Mouse (Mus musculus): ENCODE measurements around the gene B9d2. TPM values are rescaled to one million over a fixed set of nuclear protein-coding genes. Genes with fewer than 3 reads are reported as not detected.

B9d2 gene
- polyA plus RNA-seq, 1 experiment from 2014 or later = 25.8 TPM

DNA sequence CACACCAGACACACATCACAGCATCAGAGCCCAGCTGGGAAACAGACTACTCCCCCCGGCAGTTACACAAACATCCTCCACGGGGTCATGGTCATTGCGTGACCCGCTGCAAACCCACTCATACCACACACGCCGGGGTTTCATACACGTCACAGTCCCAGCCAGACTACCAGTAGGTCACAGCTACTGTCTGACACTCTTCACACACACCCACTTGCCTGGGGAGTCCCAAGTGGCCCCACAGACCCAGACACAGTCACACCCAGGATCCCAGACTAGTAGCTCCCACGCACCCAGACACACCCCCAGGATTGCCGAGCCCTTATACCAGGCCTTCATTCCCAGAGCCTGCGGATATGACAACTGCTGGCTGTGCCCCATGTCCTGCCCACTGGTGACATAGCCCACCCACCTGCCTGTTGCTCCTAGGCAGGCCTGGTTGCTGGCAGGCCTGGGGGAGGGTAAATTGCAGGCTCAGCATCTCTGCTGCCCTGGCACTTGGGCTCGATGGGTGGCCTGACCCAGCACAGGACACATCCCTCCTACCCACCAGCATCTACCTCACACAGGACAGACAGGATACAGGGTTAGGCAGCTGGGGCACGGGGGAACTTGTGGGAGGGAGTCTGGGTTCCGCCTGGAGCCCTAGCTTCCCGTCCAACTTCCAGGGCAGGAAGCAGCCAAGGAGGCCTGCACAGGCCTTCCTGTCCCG is 27.2 kb downstream of the B9d2 start:
- H3K36me3 ChIP-seq = peaks cover 8% of the 10 kb centered on the region
- no peaks in the 10 kb centered on the region for H3K9me3 ChIP-seq
- no peak overlapping the region for H3K4me2 ChIP-seq (replicated peaks)
- H3K4me1 ChIP-seq = peaks cover 53% of the 10 kb centered on the region
- no peak for ATAC-seq (ENCODE audit: low FRiP score, low read depth)
- H3K27me3 ChIP-seq = peaks cover 16% of the 10 kb centered on the region
- 54% methylated on average over 15 of the region's 15 CpGs for WGBS
- H3K9ac ChIP-seq = peak overlapping the region; percentile 31; the same call in 1 of the 2 replicates
- H3K4me3 ChIP-seq = no peak overlapping the region
- peak overlapping the region; percentile 22; the same call in 1 of the 2 replicates for H3K27ac ChIP-seq

DNA sequence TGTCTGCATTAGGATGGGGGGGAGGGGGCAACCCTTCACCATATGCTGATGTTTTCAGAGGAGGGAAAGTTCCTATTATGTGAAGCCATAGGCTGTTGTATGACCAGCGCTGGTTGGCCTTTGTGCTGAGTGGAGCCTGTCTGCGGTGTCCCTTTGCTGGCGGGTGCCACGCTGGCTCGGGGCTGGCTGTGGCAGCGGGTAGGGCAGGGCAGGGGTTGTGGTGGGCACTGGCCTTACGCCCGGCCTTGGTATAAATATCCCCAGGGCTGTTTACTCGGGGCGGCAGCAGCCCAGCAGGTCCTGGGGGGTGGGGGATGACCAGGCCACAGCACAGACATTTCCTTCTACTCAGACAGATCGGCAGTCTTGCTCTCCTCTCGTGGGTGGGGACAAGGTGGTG is 29.4 kb downstream of the B9d2 start:
- H3K27me3 ChIP-seq = no peaks in the 10 kb centered on the region
- peak overlapping the region; percentile 57 for H3K9ac ChIP-seq
- H3K36me3 ChIP-seq = peaks cover 30% of the 10 kb centered on the region
- 0 out of 2 replicates have a peak overlapping the region, but pooled peaks have one; percentile 15 for H3K27ac ChIP-seq
- H3K4me2 ChIP-seq (replicated peaks) = peak overlapping the region; percentile 46
- no peak overlapping the region for H3K4me3 ChIP-seq
- H3K4me1 ChIP-seq = peaks cover 45% of the 10 kb centered on the region
- no peaks in the 10 kb centered on the region for H3K9me3 ChIP-seq
- 13% methylated on average over 12 of the region's 12 CpGs for WGBS
- ATAC-seq (ENCODE audit: low FRiP score, low read depth) = no peak

DNA sequence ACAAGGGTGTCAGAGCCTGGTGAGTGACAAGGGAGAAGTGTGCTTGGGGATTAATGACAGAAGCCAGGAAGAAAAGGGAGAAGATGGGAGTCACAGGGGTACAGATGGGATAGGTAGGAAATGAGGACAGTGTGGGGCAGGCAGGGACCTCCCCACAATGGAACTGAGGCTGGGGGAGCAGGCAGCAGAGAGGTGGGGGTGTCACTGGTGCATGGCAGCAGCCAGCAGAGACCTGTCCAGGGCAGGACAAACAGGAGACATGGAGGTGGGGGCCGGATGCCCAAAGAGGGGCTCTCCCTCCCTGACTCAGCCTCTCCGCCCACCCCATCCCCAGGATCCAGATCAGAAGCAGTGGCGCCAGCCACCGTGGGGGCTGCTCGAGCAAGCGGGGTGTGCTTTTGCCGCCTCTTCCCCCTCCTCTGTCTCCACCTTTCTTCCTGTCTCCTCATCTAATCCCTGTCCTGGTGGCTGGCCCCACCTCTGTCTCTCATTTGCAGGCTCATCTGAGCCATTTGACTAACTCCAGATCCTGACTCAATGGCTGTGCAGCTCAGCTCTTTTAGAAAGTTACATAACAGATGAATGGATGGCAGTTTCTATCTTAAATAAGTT is 30.0 kb downstream of the B9d2 start:
- Histone ChIP-seq H3K9me3 (no peaks in the 10 kb centered on the region), H3K4me1 (peaks cover 43% of the 10 kb centered on the region), H3K27ac (0 out of 2 replicates have a peak overlapping the region, but pooled peaks have one; percentile 33), H3K9ac (peak overlapping the region; percentile 57), H3K27me3 (no peaks in the 10 kb centered on the region), H3K4me3 (no peak overlapping the region), H3K4me2 (replicated peaks) (peak overlapping the region; percentile 46), H3K36me3 (peaks cover 37% of the 10 kb centered on the region)
- WGBS = 10% methylated on average over 7 of the region's 7 CpGs
- ATAC-seq (ENCODE audit: low FRiP score, low read depth) = 0 out of 2 replicates have a peak, but pooled peaks have one; percentile 6

DNA sequence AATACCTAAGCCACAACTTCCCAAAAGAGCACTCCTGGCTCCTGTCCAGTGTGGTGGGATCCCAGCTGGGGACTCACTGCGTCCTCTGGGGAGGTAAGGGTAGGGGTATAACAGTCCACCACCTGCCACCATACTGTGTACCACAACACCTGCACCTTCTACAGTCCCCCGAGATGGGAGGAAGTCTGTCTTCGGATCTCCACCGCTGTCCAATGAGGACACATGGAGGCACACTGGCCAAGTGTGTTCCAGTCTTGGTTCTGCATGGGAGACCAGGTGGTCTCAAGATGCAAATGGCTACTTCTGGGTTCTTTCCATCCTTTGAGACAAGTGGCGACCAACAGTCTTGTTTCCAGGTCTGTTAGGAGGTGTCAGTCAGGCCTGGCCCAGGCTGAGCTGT is 30.6 kb downstream of the B9d2 start:
- no peaks in the 10 kb centered on the region for H3K27me3 ChIP-seq
- H3K27ac ChIP-seq = peak overlapping the region; percentile 33; the same call in 1 of the 2 replicates
- 0 out of 2 replicates have a peak, but pooled peaks have one; percentile 24 for ATAC-seq (ENCODE audit: low FRiP score, low read depth)
- no peak overlapping the region for H3K4me2 ChIP-seq (replicated peaks)
- H3K4me1 ChIP-seq = peaks cover 43% of the 10 kb centered on the region
- 50% methylated on average over 5 of the region's 5 CpGs for WGBS
- H3K4me3 ChIP-seq = no peak overlapping the region
- H3K36me3 ChIP-seq = peaks cover 43% of the 10 kb centered on the region
- no peak overlapping the region; the same call in 1 of the 2 replicates for H3K9ac ChIP-seq
- no peaks in the 10 kb centered on the region for H3K9me3 ChIP-seq

DNA sequence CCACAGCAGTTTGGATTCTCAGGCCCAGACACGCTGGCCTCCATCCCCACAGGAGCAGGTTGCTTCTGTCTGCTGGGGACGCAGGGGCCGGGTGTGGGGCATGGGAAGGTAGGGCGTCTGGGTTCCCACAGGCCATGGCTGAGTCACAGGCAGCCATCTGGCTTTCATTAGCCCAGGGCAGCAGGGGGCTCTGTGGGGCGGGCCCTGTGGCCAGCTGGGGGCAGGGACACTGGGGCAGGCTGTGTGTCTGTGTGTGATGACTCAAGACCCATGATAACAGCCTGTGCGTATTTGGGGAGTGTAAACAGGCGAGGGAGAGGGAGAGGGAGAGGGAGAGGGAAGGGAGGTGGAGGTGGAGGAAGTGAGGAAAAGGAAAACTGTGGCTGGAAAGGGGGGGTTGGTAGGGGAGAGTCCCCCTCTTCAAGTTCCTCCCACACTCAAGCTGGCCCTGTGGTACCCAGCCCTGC is 31.2 kb downstream of the B9d2 start:
- Histone ChIP-seq H3K4me2 (replicated peaks) (no peak overlapping the region), H3K9me3 (no peaks in the 10 kb centered on the region), H3K9ac (peak overlapping the region; percentile 56; the same call in 1 of the 2 replicates), H3K27ac (peak overlapping the region; percentile 33; the same call in 1 of the 2 replicates), H3K4me3 (no peak overlapping the region), H3K4me1 (peaks cover 43% of the 10 kb centered on the region), H3K36me3 (peaks cover 43% of the 10 kb centered on the region), H3K27me3 (no peaks in the 10 kb centered on the region)
- 4% methylated on average over 7 of the region's 7 CpGs for WGBS
- no peak for ATAC-seq (ENCODE audit: low FRiP score, low read depth)

DNA sequence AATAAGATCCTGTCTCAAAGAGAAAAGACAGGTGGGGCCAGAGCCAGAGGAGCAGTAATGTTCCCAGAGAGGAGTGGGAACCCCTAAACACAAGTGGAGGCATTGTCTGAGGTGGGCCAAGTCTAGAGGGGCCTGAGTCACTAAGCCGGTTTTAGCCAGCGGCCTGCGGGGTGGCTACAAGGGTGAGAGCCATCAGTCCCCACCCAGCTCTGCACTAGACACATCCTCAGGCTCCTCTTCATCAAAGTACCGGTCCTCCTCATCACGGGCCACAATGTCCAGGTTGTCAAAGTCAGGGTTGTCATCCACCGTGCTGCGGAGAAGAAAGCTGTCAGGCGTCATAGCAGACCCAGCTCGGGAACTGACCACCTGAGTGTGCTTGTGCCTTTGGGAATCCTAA is 32.2 kb downstream of the B9d2 start:
- Histone ChIP-seq H3K9ac (0 out of 2 replicates have a peak overlapping the region, but pooled peaks have one; percentile 56), H3K4me2 (replicated peaks) (no peak overlapping the region), H3K9me3 (no peaks in the 10 kb centered on the region), H3K27me3 (no peaks in the 10 kb centered on the region), H3K27ac (peak overlapping the region; percentile 28; the same call in 1 of the 2 replicates), H3K36me3 (peaks cover 43% of the 10 kb centered on the region), H3K4me1 (peaks cover 46% of the 10 kb centered on the region), H3K4me3 (no peak overlapping the region)
- WGBS = 89% methylated on average over 9 of the region's 9 CpGs
- no peak for ATAC-seq (ENCODE audit: low FRiP score, low read depth)

DNA sequence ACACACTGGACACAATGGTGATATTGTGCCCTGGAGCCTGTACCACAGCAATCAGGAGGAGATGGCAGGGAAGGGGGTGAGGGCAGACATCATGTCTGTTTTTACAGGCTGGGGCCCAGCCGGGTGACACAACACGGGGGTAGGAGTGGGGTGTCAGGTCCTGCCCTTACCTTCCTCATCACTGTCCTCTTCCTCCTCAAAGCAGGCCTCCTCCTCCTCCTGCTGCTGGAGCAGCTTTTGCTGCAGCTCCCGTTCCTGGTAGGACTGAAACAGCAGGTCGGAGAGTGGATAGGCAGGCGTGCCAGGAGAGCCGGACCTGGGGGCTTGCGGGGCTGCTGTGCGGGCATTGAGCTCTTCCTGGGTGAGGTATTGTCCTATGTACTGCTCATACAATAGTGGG is 34.0 kb downstream of the B9d2 start:
- no peaks in the 10 kb centered on the region for H3K9me3 ChIP-seq
- H3K4me1 ChIP-seq = peaks cover 48% of the 10 kb centered on the region
- no peak overlapping the region for H3K27ac ChIP-seq
- no peak overlapping the region for H3K4me3 ChIP-seq
- no peaks in the 10 kb centered on the region for H3K27me3 ChIP-seq
- peaks cover 43% of the 10 kb centered on the region for H3K36me3 ChIP-seq
- 90% methylated on average over 8 of the region's 8 CpGs for WGBS
- no peak overlapping the region for H3K4me2 ChIP-seq (replicated peaks)
- no peak overlapping the region for H3K9ac ChIP-seq
- ATAC-seq (ENCODE audit: low FRiP score, low read depth) = no peak

DNA sequence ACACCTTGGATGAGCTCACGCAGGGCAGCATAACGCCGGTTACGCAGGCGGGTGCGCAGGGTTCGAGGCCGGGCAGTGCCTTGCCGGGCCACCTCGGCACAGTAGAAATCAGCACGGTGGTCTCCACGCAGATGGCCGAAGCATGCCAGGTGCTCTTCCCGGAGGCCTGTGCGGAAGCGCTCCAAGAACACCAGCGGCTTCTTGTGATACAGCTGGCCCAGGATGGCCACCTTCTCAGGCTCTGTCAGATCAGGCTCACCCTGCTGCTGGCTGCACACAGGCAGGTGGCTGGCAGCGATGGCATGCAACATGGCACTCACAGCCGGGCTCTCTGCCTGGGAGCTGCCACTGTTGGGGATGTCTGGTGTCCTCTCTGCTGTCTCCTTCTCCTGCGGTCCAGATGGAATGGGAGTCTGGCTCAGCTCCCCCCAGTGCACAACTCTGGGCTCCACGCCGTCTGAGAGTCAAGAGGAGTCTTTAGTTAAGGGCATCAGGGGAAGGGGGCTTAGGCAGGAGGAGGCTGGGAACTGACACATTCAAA is 35.2 kb downstream of the B9d2 start:
- Histone ChIP-seq H3K4me1 (peaks cover 37% of the 10 kb centered on the region), H3K4me2 (replicated peaks) (no peak overlapping the region), H3K27me3 (no peaks in the 10 kb centered on the region), H3K36me3 (peaks cover 50% of the 10 kb centered on the region), H3K27ac (no peak overlapping the region), H3K4me3 (no peak overlapping the region), H3K9ac (no peak overlapping the region), H3K9me3 (no peaks in the 10 kb centered on the region)
- ATAC-seq (ENCODE audit: low FRiP score, low read depth) = no peak
- 93% methylated on average over 22 of the region's 22 CpGs for WGBS

DNA sequence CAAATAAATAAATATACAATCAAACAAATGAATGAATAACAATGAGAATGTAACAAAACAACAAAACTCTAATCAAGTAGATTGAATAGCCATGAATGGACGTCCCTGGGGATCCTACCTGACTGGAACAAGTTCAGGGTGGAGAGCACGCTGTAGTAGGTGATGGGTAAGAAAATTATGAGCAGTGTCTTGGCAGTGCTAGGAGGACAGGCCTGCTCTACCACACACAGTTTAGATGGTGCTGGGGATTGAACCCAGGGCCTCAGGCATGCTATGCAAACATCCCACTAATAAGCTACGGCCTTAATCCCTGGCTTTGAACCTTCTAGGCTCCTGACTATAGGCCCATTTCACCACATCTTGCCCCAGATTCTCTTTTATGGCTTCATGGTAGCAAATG is 36.9 kb downstream of the B9d2 start:
- Histone ChIP-seq H3K36me3 (peaks cover 59% of the 10 kb centered on the region), H3K4me2 (replicated peaks) (peak overlapping the region; percentile 90), H3K9ac (peak overlapping the region; percentile 74), H3K4me3 (peak overlapping the region; percentile 66), H3K27me3 (no peaks in the 10 kb centered on the region), H3K9me3 (no peaks in the 10 kb centered on the region), H3K27ac (no peak overlapping the region), H3K4me1 (peaks cover 20% of the 10 kb centered on the region)
- no peak for ATAC-seq (ENCODE audit: low FRiP score, low read depth)
- WGBS = 91% methylated on average over 3 of the region's 3 CpGs

DNA sequence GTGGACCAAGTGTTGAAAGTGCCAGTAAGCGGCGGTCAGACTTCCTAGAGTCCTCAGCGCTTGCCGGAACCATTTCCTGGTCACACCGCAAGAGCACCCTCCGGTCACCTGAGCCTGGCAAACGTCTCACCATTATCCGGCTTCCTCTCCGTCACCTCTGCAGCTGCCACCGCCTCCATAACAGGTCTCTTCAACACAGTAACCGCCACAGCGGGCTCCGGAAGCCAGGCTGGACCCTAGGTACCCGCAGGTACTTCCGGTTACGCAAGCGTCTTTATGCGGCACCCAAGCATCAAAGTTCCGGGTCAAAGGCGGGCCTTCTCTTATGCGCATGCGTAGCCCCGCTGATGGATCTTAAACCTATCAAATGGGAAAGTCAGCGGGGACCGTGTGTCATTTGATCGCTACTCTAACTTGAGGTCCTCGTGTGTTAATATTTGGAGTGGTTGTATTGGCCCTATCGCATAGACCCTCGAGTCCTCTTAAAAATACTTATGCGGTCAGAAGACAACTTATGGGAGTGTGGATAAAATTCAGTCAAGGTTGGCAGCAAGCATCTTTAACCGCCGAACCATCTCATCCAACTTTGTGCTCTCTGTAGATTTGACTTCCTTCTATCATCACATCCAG is 38.3 kb downstream of the B9d2 start, which contains the start of gene Ccdc97:
TSS of gene Ccdc97 (minus strand) at position 301 of the 630 bp plus-strand sequence.
- no peaks in the 10 kb centered on the region for H3K9me3 ChIP-seq
- no peaks in the 10 kb centered on the region for H3K27me3 ChIP-seq
- H3K27ac ChIP-seq = peak within 1 kb of the TSS; percentile 69; the same call in 1 of the 2 replicates
- peak within 1 kb of the TSS; percentile 90 for H3K4me2 ChIP-seq (replicated peaks)
- peak; percentile 82 for ATAC-seq (ENCODE audit: low FRiP score, low read depth)
- peaks cover 18% of the 10 kb centered on the region for H3K4me1 ChIP-seq
- H3K9ac ChIP-seq = peak within 1 kb of the TSS; percentile 74
- 4% methylated on average over 32 of the region's 32 CpGs for WGBS
- H3K4me3 ChIP-seq = peak within 1 kb of the TSS; percentile 66
- peaks cover 59% of the 10 kb centered on the region for H3K36me3 ChIP-seq

DNA sequence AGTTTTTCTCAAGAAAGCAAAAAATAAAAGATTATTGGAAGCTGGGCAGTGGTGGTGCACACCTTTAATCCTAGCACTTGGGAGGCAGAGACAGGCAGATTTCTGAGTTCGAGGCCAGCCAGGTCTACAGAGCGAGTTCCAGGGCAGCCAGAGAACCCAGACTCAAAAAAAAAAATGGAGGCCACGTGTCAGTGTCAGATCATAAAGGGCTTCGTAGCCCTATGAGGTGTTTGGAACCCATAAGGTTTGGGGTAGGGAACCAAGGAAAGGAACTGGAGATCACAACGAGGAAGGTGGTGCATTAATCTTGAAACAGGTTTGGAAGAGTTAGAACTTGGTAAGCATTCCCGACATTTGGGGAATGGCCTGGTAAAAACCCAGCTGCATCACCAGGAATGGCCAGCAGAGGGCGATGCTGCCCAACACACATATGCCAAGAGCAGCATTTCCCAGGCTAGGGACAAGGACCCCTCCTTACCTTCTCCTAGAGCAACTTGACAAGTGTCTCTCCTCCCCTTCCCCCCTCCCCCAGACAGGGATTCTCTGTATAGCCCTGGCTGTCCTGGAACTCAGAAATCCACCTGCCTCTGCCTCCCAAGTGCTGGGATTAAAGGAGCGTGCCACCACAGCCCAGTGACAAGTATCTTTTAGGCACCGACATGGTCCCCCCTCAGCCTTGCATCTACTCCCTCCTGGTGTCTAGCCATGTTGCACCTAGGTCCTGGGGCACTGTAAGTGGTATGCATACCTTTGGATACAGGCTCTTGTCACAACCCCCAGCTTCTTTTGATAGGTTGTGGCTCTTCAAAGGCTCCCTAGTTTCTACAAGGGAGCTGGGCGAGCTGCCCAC is 39.4 kb downstream of the B9d2 start:
- peak overlapping the region; percentile 66; the same call in 1 of the 2 replicates for H3K4me3 ChIP-seq
- WGBS = 61% methylated on average over 10 of the region's 10 CpGs
- 0 out of 2 replicates have a peak, but pooled peaks have one; percentile 39 for ATAC-seq (ENCODE audit: low FRiP score, low read depth)
- no peak overlapping the region for H3K9ac ChIP-seq
- peak overlapping the region; percentile 49; the same call in 1 of the 2 replicates for H3K27ac ChIP-seq
- no peaks in the 10 kb centered on the region for H3K9me3 ChIP-seq
- peak overlapping the region; percentile 90 for H3K4me2 ChIP-seq (replicated peaks)
- peaks cover 59% of the 10 kb centered on the region for H3K36me3 ChIP-seq
- peaks cover 18% of the 10 kb centered on the region for H3K4me1 ChIP-seq
- no peaks in the 10 kb centered on the region for H3K27me3 ChIP-seq

All from limb, embryonic 13.5 days (tissue).